Mouse (Mus musculus) lung, postnatal 0 days (tissue): ENCODE measurements around the gene Ap4e1. TPM values are rescaled to one million over a fixed set of nuclear protein-coding genes. Genes with fewer than 3 reads are reported as not detected.

Experiments
- ATAC-seq: fragments of 200-750 bp; cut with Nextera tagmentation; 2 replicates; pipeline ENCODE4 v1.8.0; 2017; ENCODE audit warnings: moderate library complexity
- DNase-seq: peaks from one replicate; pipeline ENCODE4 v3.0.0-alpha.2; 2016; ENCODE audit warnings: low spot score
- H3K27ac ChIP-seq: fragments of 300-500 bp; sonication (generic); 2 replicates; pipeline ENCODE4 v1.5.1; 2014; ENCODE audit warnings: antibody characterized with exemption, mild to moderate bottlenecking, low read length, mixed read lengths
- H3K27me3 ChIP-seq: fragments of 300-500 bp; sonication (generic); replicated peaks from 2 replicates; pipeline ENCODE4 v1.6.1; 2014; ENCODE audit warnings: low read length, mixed read lengths; ENCODE audit not compliant: insufficient read depth
- H3K36me3 ChIP-seq: fragments of 300-500 bp; sonication (generic); 2 replicates; pipeline ENCODE4 v1.6.1; 2014; ENCODE audit warnings: low read length, mixed read lengths; ENCODE audit not compliant: insufficient read depth
- H3K4me1 ChIP-seq: fragments of 300-500 bp; sonication (generic); 2 replicates; pipeline ENCODE4 v1.6.1; 2014; ENCODE audit warnings: antibody characterized with exemption, low read depth, low read length, mixed read lengths; ENCODE audit not compliant: insufficient read depth
- H3K4me2 ChIP-seq: fragments of 300-500 bp; sonication (generic); replicated peaks from 2 replicates; pipeline ENCODE4 v1.6.1; 2014; ENCODE audit warnings: low read depth, mild to moderate bottlenecking, low read length, moderate library complexity, mixed read lengths
- H3K4me3 ChIP-seq: fragments of 300-500 bp; sonication (generic); 2 replicates; pipeline ENCODE4 v1.5.1; 2014; ENCODE audit warnings: low read depth, low read length
- H3K9ac ChIP-seq: fragments of 300-500 bp; sonication (generic); replicated peaks from 2 replicates; pipeline ENCODE4 v1.6.1; 2014; ENCODE audit warnings: low read depth, mild to moderate bottlenecking
- H3K9me3 ChIP-seq: fragments of 300-500 bp; sonication (generic); 2 replicates; pipeline ENCODE4 v1.6.1; 2016; ENCODE audit warnings: low read length, mixed read lengths
- CTCF ChIP-seq: IDR thresholded peaks from 2 replicates; pipeline ENCODE4 v1.5.1; 2016; ENCODE audit warnings: antibody characterized with exemption, mild to moderate bottlenecking
- EP300 ChIP-seq: IDR thresholded peaks from 2 replicates; pipeline ENCODE4 v1.6.1; 2016; ENCODE audit warnings: antibody characterized with exemption, mild to moderate bottlenecking, control low read depth
- WGBS: fragments of 180-500 bp; shearing (Covaris S2); extraction: QIAGEN DNeasy Blood & Tissue Kit; methylation state at CpG from one replicate; pipeline ENCODE4 v1.1.7; 2014; 5-methylcytosine and 5-hydroxymethylcytosine counted together
- polyA plus RNA-seq: library from polyadenylated mRNA; unstranded; fragments of >200 nt; fragmentation: Nextera tagmentation; extraction: Ambion mirVana; gene quantifications from 2 replicates; pipeline ENCODE4 v1.2.1, GENCODE M21; 2015

The Ap4e1 gene
- polyA plus RNA-seq, 1 experiment from 2014 or later: 4.8 TPM

GRCm38 (mm10) chr2:127007509-127007908 lies 1.0 kb upstream of the Ap4e1 start:
- Histone ChIP-seq H3K27ac (no peak overlapping the region), H3K4me2 (no peak overlapping the region), H3K9me3 (no peaks in the 10 kb centered on the region), H3K36me3 (peaks cover 5% of the 10 kb centered on the region; the same call in 1 of the 2 replicates), H3K4me3 (no peak overlapping the region), H3K4me1 (no peaks in the 10 kb centered on the region), H3K27me3 (no peaks in the 10 kb centered on the region), H3K9ac (no peak overlapping the region)
- no peak for TF ChIP-seq CTCF
- no peak for TF ChIP-seq EP300
- peak; percentile 17 for DNase-seq
- ATAC-seq: no peak
- WGBS: 75% methylated on average over 5 of the region's 5 CpGs

- peaks cover 5% of the 10 kb centered on the region; the same call in 1 of the 2 replicates for H3K36me3 ChIP-seq
- 95% methylated on average over 9 of the region's 9 CpGs for WGBS
- no peak for ATAC-seq
Measured at GRCm38 (mm10) chr2:127035006-127035605, 26.6 kb downstream of the Ap4e1 start.

GRCm38 (mm10) chr2:127037299-127037698 lies 28.8 kb downstream of the Ap4e1 start:
- H3K9ac ChIP-seq: no peak overlapping the region
- H3K27me3 ChIP-seq: no peaks in the 10 kb centered on the region
- ATAC-seq (no peak), DNase-seq (no peak)
- TF ChIP-seq EP300: no peak
- TF ChIP-seq CTCF: no peak
- no peak overlapping the region for H3K4me2 ChIP-seq
- H3K9me3 ChIP-seq: no peaks in the 10 kb centered on the region
- no peak overlapping the region for H3K27ac ChIP-seq
- 84% methylated on average over 4 of the region's 4 CpGs for whole genome bisulfite sequencing
- H3K36me3 ChIP-seq: peaks cover 5% of the 10 kb centered on the region; the same call in 1 of the 2 replicates
- no peaks in the 10 kb centered on the region for H3K4me1 ChIP-seq
- H3K4me3 ChIP-seq: no peak overlapping the region

More at GRCm38 (mm10) chr2:127035006-127035605, 26.6 kb downstream of the Ap4e1 start:
- Histone ChIP-seq H3K9ac (no peak overlapping the region), H3K4me1 (no peaks in the 10 kb centered on the region), H3K27ac (no peak overlapping the region), H3K4me2 (no peak overlapping the region), H3K4me3 (no peak overlapping the region), H3K9me3 (no peaks in the 10 kb centered on the region), H3K27me3 (no peaks in the 10 kb centered on the region)
- DNase-seq: no peak
- TF ChIP-seq EP300 (no peak), CTCF (no peak)

GRCm38 (mm10) chr2:127061471-127061870 lies 53.0 kb downstream of the Ap4e1 start:
- DNase-seq (no peak), ATAC-seq (no peak)
- no peak overlapping the region for H3K27ac ChIP-seq
- H3K9ac ChIP-seq: no peak overlapping the region
- no peak overlapping the region for H3K4me2 ChIP-seq
- WGBS: 95% methylated on average over 9 of the region's 9 CpGs
- H3K9me3 ChIP-seq: no peaks in the 10 kb centered on the region
- no peaks in the 10 kb centered on the region for H3K27me3 ChIP-seq
- TF ChIP-seq EP300 (no peak), CTCF (no peak)
- peaks cover 30% of the 10 kb centered on the region for H3K36me3 ChIP-seq
- no peaks in the 10 kb centered on the region for H3K4me1 ChIP-seq
- H3K4me3 ChIP-seq: no peak overlapping the region

GRCm38 (mm10) chr2:127068806-127069205 lies 60.3 kb downstream of the Ap4e1 start:
- Histone ChIP-seq H3K4me1 (no peaks in the 10 kb centered on the region), H3K4me2 (no peak overlapping the region), H3K36me3 (0 out of 2 replicates have a peak, but pooled peaks cover 3% of the 10 kb centered on the region), H3K27me3 (no peaks in the 10 kb centered on the region), H3K27ac (no peak overlapping the region), H3K9me3 (no peaks in the 10 kb centered on the region), H3K9ac (no peak overlapping the region), H3K4me3 (no peak overlapping the region)
- TF ChIP-seq CTCF (no peak), EP300 (no peak)
- DNase-seq (no peak), ATAC-seq (no peak)
- 77% methylated on average over 7 of the region's 7 CpGs for WGBS

GRCm38 (mm10) chr2:127069781-127070434 lies 61.4 kb downstream of the Ap4e1 start:
- no peaks in the 10 kb centered on the region for H3K4me1 ChIP-seq
- H3K36me3 ChIP-seq: 0 out of 2 replicates have a peak, but pooled peaks cover 3% of the 10 kb centered on the region
- no peak overlapping the region for H3K27ac ChIP-seq
- DNase-seq (no peak), ATAC-seq (no peak)
- H3K4me3 ChIP-seq: peak overlapping the region; percentile 78; the same call in 1 of the 2 replicates
- no peaks in the 10 kb centered on the region for H3K27me3 ChIP-seq
- TF ChIP-seq EP300: no peak
- no peak for TF ChIP-seq CTCF
- whole genome bisulfite sequencing: 16% methylated on average over 11 of the region's 11 CpGs
- H3K9ac ChIP-seq: no peak overlapping the region
- H3K4me2 ChIP-seq: peak overlapping the region; percentile 68
- no peaks in the 10 kb centered on the region for H3K9me3 ChIP-seq
